Mouse (Mus musculus): Measurements from ENCODE around the gene Dtx3.

GRCm38 (mm10) chr10:127167614-127168192 is 27.8 kb downstream of the Dtx3 start:
- no peak for TF ChIP-seq POLR2A (IDR thresholded peaks at IDR 0.05; ENCODE audit: low read depth, low read length)
- no peak for TF ChIP-seq CTCF (conservative IDR thresholded peaks at IDR 0.05; ENCODE audit: insufficient read depth, insufficient read length, low read depth, low read length)

All from kidney, adult 2 months (tissue).